Mouse (Mus musculus) stomach, embryonic 16.5 days (tissue): ENCODE measurements around the gene Timp4. TPM values are rescaled to one million over a fixed set of nuclear protein-coding genes. Genes with fewer than 3 reads are reported as not detected.

ENCODE experiments used
- ATAC-seq: fragments of 200-750 bp; cut with Nextera tagmentation; 2 replicates; pipeline ENCODE4 v1.8.0; 2017; ENCODE audit warnings: moderate number of reproducible peaks, moderate TSS enrichment; ENCODE audit not compliant: insufficient read depth, low FRiP score
- H3K27ac ChIP-seq: fragments of 300-500 bp; sonication (generic); 2 replicates; pipeline ENCODE4 v1.5.1; 2014; ENCODE audit warnings: low read length
- H3K27me3 ChIP-seq: fragments of 300-500 bp; sonication (generic); 2 replicates; pipeline ENCODE4 v1.6.1; 2014; ENCODE audit warnings: low read length, control low read depth, mixed read lengths; ENCODE audit not compliant: control insufficient read depth, insufficient read depth
- H3K36me3 ChIP-seq: fragments of 300-500 bp; sonication (generic); 2 replicates; pipeline ENCODE4 v1.6.1; 2014; ENCODE audit warnings: low read length; ENCODE audit not compliant: control insufficient read depth, insufficient read depth
- H3K4me1 ChIP-seq: fragments of 300-500 bp; sonication (generic); 2 replicates; pipeline ENCODE4 v1.6.1; 2014; ENCODE audit warnings: low read length, control low read depth, mixed read lengths; ENCODE audit not compliant: control insufficient read depth, insufficient read depth
- H3K4me2 ChIP-seq: fragments of 300-500 bp; sonication (generic); 2 replicates; pipeline ENCODE4 v1.6.1; 2014; ENCODE audit warnings: low read depth, low read length, mixed read lengths
- H3K4me3 ChIP-seq: fragments of 300-500 bp; sonication (generic); replicated peaks from 2 replicates; pipeline ENCODE4 v1.5.1; 2014; ENCODE audit warnings: mild to moderate bottlenecking, low read length
- H3K9ac ChIP-seq: fragments of 300-500 bp; sonication (generic); 2 replicates; pipeline ENCODE4 v1.6.1; 2014; ENCODE audit warnings: low read length
- H3K9me3 ChIP-seq: fragments of 300-500 bp; sonication (generic); replicated peaks from 2 replicates; pipeline ENCODE4 v1.6.1; 2016; ENCODE audit warnings: low read length, control low read depth; ENCODE audit not compliant: control insufficient read depth
- WGBS: fragments of 180-500 bp; shearing (Covaris S2); extraction: QIAGEN DNeasy Blood & Tissue Kit; methylation state at CpG from one replicate; pipeline ENCODE4 v1.1.7; 2014; 5-methylcytosine and 5-hydroxymethylcytosine counted together
- polyA plus RNA-seq: library from polyadenylated mRNA; unstranded; fragments of >200 nt; fragmentation: Nextera tagmentation; extraction: Ambion mirVana; gene quantifications from 2 replicates; pipeline ENCODE4 v1.2.1, GENCODE M21; 2015

Timp4 gene
- polyA plus RNA-seq, 1 experiment from 2014 or later, result 1.4 TPM

GRCm38 (mm10) chr6:115268551-115269385, 16.8 kb upstream of the Timp4 start:
- no peak overlapping the region for H3K4me3 ChIP-seq

DNA sequence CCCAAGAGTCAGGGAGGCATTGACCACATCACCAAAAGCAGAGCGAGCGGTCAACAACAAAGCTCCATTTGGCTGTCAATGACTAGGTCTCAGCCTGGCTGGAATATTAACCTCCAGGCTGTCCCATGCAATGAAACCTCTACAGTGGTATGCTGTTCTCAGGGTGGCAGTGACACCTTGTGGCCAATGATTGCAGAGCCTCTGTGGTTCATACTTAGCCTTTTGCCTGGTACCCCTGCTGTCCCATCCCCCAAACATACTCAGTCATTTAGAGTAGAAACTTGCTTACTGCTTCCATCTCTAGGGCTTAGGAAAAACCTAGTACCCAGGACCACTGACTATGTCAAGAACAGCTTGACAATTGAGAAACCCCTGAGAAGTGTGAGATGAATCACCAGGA, 15.9 kb upstream of the Timp4 start:
- Histone ChIP-seq H3K27ac (no peak overlapping the region), H3K4me2 (no peak overlapping the region), H3K4me1 (peaks cover 9% of the 10 kb centered on the region; the same call in 1 of the 2 replicates), H3K9me3 (no peaks in the 10 kb centered on the region), H3K27me3 (no peaks in the 10 kb centered on the region), H3K4me3 (no peak overlapping the region), H3K9ac (no peak overlapping the region), H3K36me3 (no peaks in the 10 kb centered on the region)
- 53% methylated on average over 2 of the region's 2 CpGs for WGBS
- ATAC-seq, result peak; percentile 74

More at GRCm38 (mm10) chr6:115268551-115269385, 16.8 kb upstream of the Timp4 start:
- Histone ChIP-seq H3K9me3 (no peaks in the 10 kb centered on the region), H3K4me1 (peaks cover 9% of the 10 kb centered on the region; the same call in 1 of the 2 replicates), H3K27ac (no peak overlapping the region), H3K9ac (no peak overlapping the region), H3K4me2 (no peak overlapping the region), H3K27me3 (no peaks in the 10 kb centered on the region), H3K36me3 (no peaks in the 10 kb centered on the region)
- ATAC-seq, result no peak
- 79% methylated on average over 10 of the region's 10 CpGs for WGBS

- H3K36me3 ChIP-seq, result no peaks in the 10 kb centered on the region
- H3K4me1 ChIP-seq, result peaks cover 4% of the 10 kb centered on the region; the same call in 1 of the 2 replicates
- H3K9me3 ChIP-seq, result no peaks in the 10 kb centered on the region
- no peak overlapping the region for H3K4me2 ChIP-seq
- ATAC-seq, result no peak
- 63% methylated on average over 5 of the region's 5 CpGs for WGBS
- no peaks in the 10 kb centered on the region for H3K27me3 ChIP-seq
- H3K4me3 ChIP-seq, result no peak overlapping the region
- no peak overlapping the region for H3K9ac ChIP-seq
- H3K27ac ChIP-seq, result no peak overlapping the region
These were observed 14.8 kb upstream of the Timp4 start for GRCm38 (mm10) chr6:115266791-115267190.

- WGBS, result 79% methylated on average over 3 of the region's 3 CpGs
- Histone ChIP-seq H3K27me3 (no peaks in the 10 kb centered on the region), H3K9ac (no peak overlapping the region), H3K4me2 (no peak overlapping the region), H3K9me3 (no peaks in the 10 kb centered on the region), H3K27ac (no peak overlapping the region), H3K4me1 (no peaks in the 10 kb centered on the region), H3K36me3 (no peaks in the 10 kb centered on the region), H3K4me3 (no peak overlapping the region)
- ATAC-seq, result no peak
These were observed 8.5 kb upstream of the Timp4 start for GRCm38 (mm10) chr6:115260507-115260906.

GRCm38 (mm10) chr6:115255171-115255570, 3.2 kb upstream of the Timp4 start:
- WGBS, result 60% methylated on average over 3 of the region's 3 CpGs

DNA sequence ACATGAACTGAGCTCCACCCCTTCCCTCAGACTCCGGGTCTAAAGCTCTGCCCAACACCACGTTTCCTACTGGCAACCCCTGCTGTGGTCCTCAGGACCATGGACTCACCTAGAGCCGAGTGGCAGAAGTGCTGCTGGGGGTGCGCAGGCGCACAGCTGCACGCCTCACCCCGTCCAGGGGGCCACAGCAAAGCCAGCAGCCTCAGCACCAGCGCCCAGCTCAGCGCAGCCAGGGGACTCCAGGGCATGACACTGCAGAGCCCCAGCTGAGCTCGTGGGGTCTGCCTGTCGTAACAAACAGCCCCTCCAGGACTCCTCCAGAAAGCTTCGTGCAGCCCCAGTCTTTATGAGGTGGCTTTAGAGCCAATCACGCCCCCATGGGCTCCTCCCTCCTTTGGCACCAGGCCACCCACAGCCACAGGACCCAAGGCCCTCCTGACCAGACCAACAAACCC, 447 bp downstream of the Timp4 start:
- Histone ChIP-seq H3K36me3 (no peaks in the 10 kb centered on the region), H3K9ac (peak overlapping the region; percentile 47), H3K4me1 (peaks cover 12% of the 10 kb centered on the region), H3K27ac (no peak overlapping the region), H3K4me2 (peak overlapping the region; percentile 56), H3K4me3 (peak overlapping the region; percentile 34), H3K27me3 (no peaks in the 10 kb centered on the region), H3K9me3 (no peaks in the 10 kb centered on the region)
- peak; percentile 44; the same call in 1 of the 2 replicates for ATAC-seq
- 5% methylated on average over 13 of the region's 13 CpGs for WGBS

More at GRCm38 (mm10) chr6:115255171-115255570, 3.2 kb upstream of the Timp4 start:
- H3K27ac ChIP-seq, result no peak overlapping the region
- H3K4me3 ChIP-seq, result no peak overlapping the region
- no peak overlapping the region for H3K4me2 ChIP-seq
- peaks cover 12% of the 10 kb centered on the region for H3K4me1 ChIP-seq
- H3K27me3 ChIP-seq, result no peaks in the 10 kb centered on the region
- no peaks in the 10 kb centered on the region for H3K9me3 ChIP-seq
- no peak overlapping the region for H3K9ac ChIP-seq
- ATAC-seq, result no peak
- no peaks in the 10 kb centered on the region for H3K36me3 ChIP-seq

GRCm38 (mm10) chr6:115245500-115246058, 6.4 kb downstream of the Timp4 start:
- H3K4me3 ChIP-seq, result no peak overlapping the region
- no peak overlapping the region for H3K4me2 ChIP-seq
- H3K9me3 ChIP-seq, result no peaks in the 10 kb centered on the region
- H3K27me3 ChIP-seq, result no peaks in the 10 kb centered on the region
- WGBS, result 85% methylated on average over 3 of the region's 3 CpGs
- H3K9ac ChIP-seq, result no peak overlapping the region
- H3K27ac ChIP-seq, result no peak overlapping the region
- H3K4me1 ChIP-seq, result no peaks in the 10 kb centered on the region
- ATAC-seq, result no peak
- no peaks in the 10 kb centered on the region for H3K36me3 ChIP-seq

DNA sequence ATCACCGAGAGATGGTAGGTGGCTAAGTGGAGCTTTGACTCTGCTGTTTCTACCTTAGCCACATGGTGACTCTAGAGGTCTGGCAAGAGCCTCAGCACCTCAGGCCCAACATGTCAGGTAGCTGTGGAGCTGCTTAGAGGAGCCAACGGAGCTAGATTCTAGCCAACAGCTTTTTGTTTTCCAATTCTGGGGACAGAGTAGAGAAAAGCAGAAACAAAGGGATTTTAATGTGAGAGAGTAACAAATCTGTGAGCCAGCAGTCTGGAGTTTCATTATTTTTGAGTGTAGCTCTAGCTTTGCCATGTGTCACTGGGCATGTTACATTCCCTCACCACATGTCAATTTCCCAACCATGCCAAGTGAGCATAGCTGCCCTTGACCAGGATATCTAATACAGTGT, 7.8 kb downstream of the Timp4 start:
- H3K27ac ChIP-seq, result no peak overlapping the region
- 71% methylated on average over 2 of the region's 2 CpGs for WGBS
- no peak overlapping the region for H3K4me2 ChIP-seq
- no peak for ATAC-seq
- no peaks in the 10 kb centered on the region for H3K36me3 ChIP-seq
- no peak overlapping the region for H3K4me3 ChIP-seq
- no peaks in the 10 kb centered on the region for H3K4me1 ChIP-seq
- H3K9me3 ChIP-seq, result no peaks in the 10 kb centered on the region
- H3K27me3 ChIP-seq, result no peaks in the 10 kb centered on the region
- no peak overlapping the region for H3K9ac ChIP-seq

- no peak overlapping the region for H3K27ac ChIP-seq
- no peaks in the 10 kb centered on the region for H3K27me3 ChIP-seq
- no peak overlapping the region for H3K9ac ChIP-seq
- H3K9me3 ChIP-seq, result no peaks in the 10 kb centered on the region
- 74% methylated on average over 3 of the region's 3 CpGs for WGBS
- H3K4me3 ChIP-seq, result no peak overlapping the region
- no peaks in the 10 kb centered on the region for H3K36me3 ChIP-seq
- no peak overlapping the region for H3K4me2 ChIP-seq
- no peak for ATAC-seq
- H3K4me1 ChIP-seq, result no peaks in the 10 kb centered on the region
These were observed 10.1 kb downstream of the Timp4 start for GRCm38 (mm10) chr6:115241939-115242338.
